Mouse (Mus musculus) Patski (cell line): ENCODE measurements around the gene Dgka. TPM values are rescaled to one million over a fixed set of nuclear protein-coding genes. Genes with fewer than 3 reads are reported as not detected.

ENCODE experiments used
- ATAC-seq: fragments of 100-300 bp; one replicate; pipeline ENCODE4 v1.8.0; 2021
- CTCF ChIA-PET: fragments of 350-600 bp; sonication (Branson Sonifier 250); formaldehyde crosslinking; loops from one replicate; lab custom pipeline; 2022; ENCODE audit warnings: inconsistent platforms; lab: Charles Lee
- POLR2A ChIA-PET: fragments of 350-600 bp; sonication (Branson Sonifier 250); formaldehyde crosslinking; loops from one replicate; lab custom pipeline; 2022; ENCODE audit warnings: antibody characterized with exemption, inconsistent platforms; lab: Charles Lee
- DNase-seq: peaks from one replicate; pipeline ENCODE4 v3.0.0-alpha.2; 2011; ENCODE audit warnings: low read depth, low spot score
- H3K27me3 ChIP-seq: fragments of 371-371 bp; one replicate; pipeline ENCODE4 v1.5.1; 2021
- CTCF ChIP-seq: fragments of 100-300 bp; IDR thresholded peaks from one replicate; pipeline ENCODE4 v1.5.1; 2021
- in situ Hi-C: fragments of 300-500 bp; cut with MboI; formaldehyde crosslinking; loops from 3 replicates; pipeline ENCODE4 v1.11.1; 2018; ENCODE audit warnings: low pct_unique_long_range_greater_than_20kb, mixed read lengths
- polyA plus RNA-seq: library from polyadenylated mRNA; unstranded; gene quantifications from one replicate; pipeline ENCODE4 v1.2.3, GENCODE M21; 2021

Dgka gene
- polyA plus RNA-seq, 1 experiment from 2014 or later, result 9.9 TPM

GRCm38 (mm10) chr10:128674469-128675008, 70.1 kb downstream of the Dgka start:
- in situ Hi-C loops, result loop anchor here (5.0 kb wide), 1 partner anchor 47 kb away; the partner anchor contains the start of gene Rps26
- CTCF ChIA-PET, result interaction anchor here (0.6 to 2.1 kb wide), 10 partner anchors 13 to 224 kb away, joined by 3 to 11 read pairs (median 4); partner anchors contain the start of gene Erbb3
- peak; percentile 66 for TF ChIP-seq CTCF
- POLR2A ChIA-PET, result interaction anchor here (0.5 to 1.1 kb wide), 3 partner anchors 14 to 127 kb away, joined by 3 to 4 read pairs (median 3); partner anchors contain the start of gene Zc3h10
- ATAC-seq (peak; percentile 22), DNase-seq (no peak)
- H3K27me3 ChIP-seq, result no peaks in the 10 kb centered on the region

DNA sequence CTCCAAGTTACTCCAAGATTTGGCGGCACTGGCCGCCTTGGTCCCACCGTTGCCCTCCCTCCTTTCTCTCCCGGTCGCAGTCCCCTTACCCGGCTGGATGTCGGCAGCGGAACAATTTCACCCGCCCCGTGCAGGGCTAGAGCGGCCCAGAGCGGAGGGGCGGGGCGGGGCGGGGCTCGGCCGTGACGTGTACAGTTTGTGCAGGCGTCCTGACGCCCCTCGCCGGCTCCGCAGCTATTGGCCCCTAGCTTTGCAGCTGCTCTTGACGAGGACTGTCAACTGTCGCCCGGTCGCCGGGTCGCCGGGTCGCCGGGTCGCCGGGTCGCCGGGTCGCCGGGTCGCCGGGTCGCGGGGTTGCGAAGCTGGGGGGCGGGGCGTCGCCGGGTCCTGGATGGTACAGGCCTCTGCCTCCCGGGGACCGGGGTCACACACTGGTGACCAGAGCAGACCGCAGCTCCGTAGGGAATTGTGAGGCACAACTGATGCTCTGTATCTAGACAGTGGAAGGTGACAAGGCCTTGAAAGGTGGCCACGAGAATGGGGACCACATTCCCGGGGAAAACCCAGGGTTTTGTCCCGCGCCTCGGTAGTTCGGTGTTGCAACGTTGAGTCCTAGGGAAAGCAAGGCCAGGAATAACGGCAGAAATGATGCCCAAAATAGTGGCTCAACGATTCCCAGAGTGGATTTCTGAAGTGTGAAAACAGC, 70.7 kb downstream of the Dgka start, which contains the start of gene Suox:
TSS of gene Suox (minus strand) at position 311 of the 706 bp plus-strand sequence.
- H3K27me3 ChIP-seq, result no peaks in the 10 kb centered on the region
- in situ Hi-C loops, result loop anchor here (5.0 kb wide), 1 partner anchor 47 kb away; the partner anchor contains the start of gene Rps26
- ChIA-PET CTCF (interaction anchor here (1.0 to 2.1 kb wide), 7 partner anchors 12 to 84 kb away, joined by 3 to 11 read pairs (median 4); partner anchors contain the start of gene Erbb3), POLR2A (interaction anchor here (0.6 to 1.1 kb wide), 2 partner anchors 99 to 126 kb away, joined by 3 to 4 read pairs; partner anchors contain the start of gene Zc3h10)
- no peak for TF ChIP-seq CTCF
- ATAC-seq (peak; percentile 89), DNase-seq (no peak)

- DNase-seq (no peak), ATAC-seq (no peak)
- TF ChIP-seq CTCF, result no peak
- ChIA-PET CTCF (no interaction called here), POLR2A (no interaction called here)
- in situ Hi-C loops, result loop anchor here (5.0 kb wide), 1 partner anchor 44 kb away; the partner anchor contains the start of gene Rps26
- H3K27me3 ChIP-seq, result no peaks in the 10 kb centered on the region
These were observed 73.5 kb downstream of the Dgka start for GRCm38 (mm10) chr10:128671148-128671547.

Other genes with a start within 250 kb of the Dgka start
- gene Myl6b, start 246.2 kb downstream of the Dgka start, polyA plus RNA-seq, result 54.1 TPM
- 75.8 TPM for gene Esyt1, start 219.0 kb downstream of the Dgka start, polyA plus RNA-seq
- gene Zc3h10, start 197.1 kb downstream of the Dgka start, polyA plus RNA-seq, result 16.8 TPM
- 1,532 TPM for gene Rpl41, start 195.6 kb downstream of the Dgka start, polyA plus RNA-seq
- gene Pa2g4, start 178.9 kb downstream of the Dgka start, polyA plus RNA-seq, result 117 TPM
- gene Erbb3, start 155.2 kb downstream of the Dgka start, polyA plus RNA-seq, result 1.2 TPM
- gene Rps26, start 118.1 kb downstream of the Dgka start, polyA plus RNA-seq, result 259 TPM
- gene Ikzf4, start 98.9 kb downstream of the Dgka start, polyA plus RNA-seq, result 0.10 TPM
- 15.2 TPM for gene Suox, start 70.8 kb downstream of the Dgka start, polyA plus RNA-seq
- 93.3 TPM for gene Rab5b, start 48.6 kb downstream of the Dgka start, polyA plus RNA-seq
- 1.1 TPM for gene Pmel, start 40.7 kb downstream of the Dgka start, polyA plus RNA-seq
- 30.2 TPM for gene Cdk2, start 39.8 kb downstream of the Dgka start, polyA plus RNA-seq
- 37.8 TPM for gene Pym1, start 3.0 kb upstream of the Dgka start, polyA plus RNA-seq
- 18.6 TPM for gene Mmp19, start 46.1 kb upstream of the Dgka start, polyA plus RNA-seq
- gene Dnajc14, start 59.2 kb upstream of the Dgka start, polyA plus RNA-seq, result 81.8 TPM
- 26.7 TPM for gene Tmem198b, start 59.5 kb upstream of the Dgka start, polyA plus RNA-seq
- gene Sarnp, start 72.5 kb upstream of the Dgka start, polyA plus RNA-seq, result 105 TPM
- 56.5 TPM for gene Ormdl2, start 76.8 kb upstream of the Dgka start, polyA plus RNA-seq
- gene Gdf11, start 146.9 kb upstream of the Dgka start, polyA plus RNA-seq, result 62.3 TPM
- gene Cd63, start 156.1 kb upstream of the Dgka start, polyA plus RNA-seq, result 2,035 TPM
- 10.8 TPM for gene Rdh5, start 178.0 kb upstream of the Dgka start, polyA plus RNA-seq
- gene Bloc1s1, start 179.2 kb upstream of the Dgka start, polyA plus RNA-seq, result 203 TPM
- gene Itga7, start 189.0 kb upstream of the Dgka start, polyA plus RNA-seq, result 20.3 TPM
- 6.1 TPM for gene Mettl7b, start 216.1 kb upstream of the Dgka start, polyA plus RNA-seq
- gene Olfr9, start 244.6 kb upstream of the Dgka start, polyA plus RNA-seq, result not detected